Mouse (Mus musculus): ENCODE measurements around the gene Gm20532.

The Gm20532 gene

DNA sequence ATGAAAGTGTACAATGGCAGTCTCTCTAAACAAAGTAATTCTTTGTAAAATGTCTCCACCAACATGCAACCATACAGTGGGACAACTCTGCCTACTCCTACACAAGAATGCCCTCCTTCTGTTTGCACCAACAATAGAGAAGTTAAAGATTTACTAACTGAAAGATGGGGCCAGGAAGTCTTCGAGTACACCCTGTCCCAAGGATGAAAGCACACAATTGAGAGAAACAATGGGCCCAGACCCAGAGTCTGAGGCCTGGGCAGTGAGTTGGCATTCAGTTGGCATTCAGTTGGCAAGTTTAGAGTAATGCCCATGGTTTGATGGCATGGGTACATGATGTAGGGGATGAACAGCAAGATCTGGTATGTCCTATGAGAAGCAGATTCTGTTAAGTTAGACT is 68.2 kb downstream of the Gm20532 start:
- DNase-seq (ENCODE audit: low spot score), result no peak

DNA sequence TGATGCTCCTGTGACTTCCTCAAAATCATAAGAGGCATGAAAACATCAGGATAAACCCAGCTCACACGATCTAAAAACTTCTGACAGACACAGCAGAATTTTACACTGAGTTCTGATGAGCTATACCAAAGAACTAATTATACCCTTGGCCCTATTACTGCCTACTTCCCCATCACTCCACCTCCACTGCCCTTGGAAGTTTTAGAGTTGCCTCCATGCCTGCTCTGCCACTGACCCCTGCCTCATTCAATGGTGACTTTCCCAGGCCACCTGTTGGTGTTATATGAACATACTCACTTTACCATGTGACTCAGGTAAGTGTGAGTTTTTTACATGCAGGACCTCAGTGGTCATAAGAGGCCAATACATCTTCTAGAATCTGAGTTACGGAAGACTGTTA is 71.0 kb downstream of the Gm20532 start:
- no peak for DNase-seq (ENCODE audit: low spot score)

DNA sequence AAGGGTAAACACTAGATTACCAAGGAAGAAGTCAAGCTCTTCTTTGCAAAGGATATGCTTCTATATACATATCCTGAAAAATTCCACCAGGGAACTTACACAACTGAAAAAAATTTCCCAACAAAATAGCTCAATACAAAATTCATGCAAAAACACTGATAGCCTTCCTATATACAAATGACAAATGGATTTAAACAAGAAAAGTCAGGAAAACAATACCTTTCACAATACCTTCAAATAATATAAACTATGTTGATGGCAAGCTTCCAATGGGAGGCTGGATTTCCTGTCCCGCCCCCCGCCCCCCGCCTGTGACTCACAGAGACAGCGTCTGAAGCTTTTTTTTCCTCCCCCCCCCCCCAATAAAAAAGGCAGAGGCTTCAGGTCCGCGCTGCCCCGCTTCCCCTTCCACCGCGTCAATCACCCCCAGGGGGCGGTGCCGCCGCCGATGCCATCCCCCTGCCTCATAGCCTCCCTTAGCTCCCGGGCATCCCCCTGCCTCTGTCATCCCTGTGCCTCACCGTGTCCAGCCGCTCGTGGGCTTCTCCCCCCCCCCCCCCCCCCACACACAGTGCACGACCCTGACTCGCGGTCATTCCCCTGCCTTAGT is 74.8 kb downstream of the Gm20532 start:
- no peak for DNase-seq (ENCODE audit: low spot score)

- peak; percentile 22 for DNase-seq (ENCODE audit: low spot score)
Observed at GRCm38 (mm10) chr2:26661768-26662508, 75.5 kb downstream of the Gm20532 start.

- DNase-seq (ENCODE audit: low spot score), result no peak
Observed at GRCm38 (mm10) chr2:26662509-26662882, 76.1 kb downstream of the Gm20532 start.

DNA sequence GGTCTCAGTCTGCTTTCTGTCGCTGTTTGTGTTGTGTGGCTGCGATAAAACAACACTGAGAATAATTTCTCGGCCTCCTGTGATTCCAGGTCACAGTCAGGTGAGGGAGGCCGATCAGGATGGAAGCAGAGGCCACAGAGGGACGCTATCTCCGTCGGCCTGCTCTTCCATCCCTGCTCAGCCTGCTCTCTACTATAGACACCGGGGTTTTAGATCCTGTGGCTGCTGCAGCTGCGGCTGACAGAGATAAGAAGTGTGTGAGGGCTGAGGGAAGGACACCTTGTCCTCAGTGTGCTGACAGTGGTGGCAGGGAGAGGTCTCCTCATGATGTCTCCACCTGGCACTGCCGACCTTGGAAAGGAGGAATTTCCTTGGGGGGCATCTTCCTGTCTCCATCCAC is 76.7 kb downstream of the Gm20532 start:
- DNase-seq (ENCODE audit: low spot score), result no peak

- peak; percentile 75 for DNase-seq (ENCODE audit: low spot score)
Observed at GRCm38 (mm10) chr2:26663551-26663950, 77.1 kb downstream of the Gm20532 start.

DNA sequence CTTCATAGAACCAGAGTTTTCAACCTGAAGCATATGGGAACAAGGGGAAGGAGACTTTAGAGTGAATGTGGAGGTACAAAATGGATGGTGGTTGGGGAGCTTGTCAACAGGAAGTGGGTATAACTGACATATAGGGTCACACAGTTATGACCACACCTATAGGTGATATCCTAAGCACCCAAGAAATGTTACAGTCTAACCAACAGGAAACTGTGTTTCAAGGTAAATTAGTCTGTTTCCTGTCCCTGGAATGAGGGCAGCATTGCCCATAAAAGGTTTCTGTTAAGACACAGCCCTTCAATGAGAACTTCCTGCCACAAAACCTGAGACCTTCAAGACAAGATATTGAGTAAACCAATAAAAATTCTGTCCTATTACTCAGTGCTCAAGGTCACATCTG is 82.3 kb downstream of the Gm20532 start:
- DNase-seq (ENCODE audit: low spot score), result no peak

DNA sequence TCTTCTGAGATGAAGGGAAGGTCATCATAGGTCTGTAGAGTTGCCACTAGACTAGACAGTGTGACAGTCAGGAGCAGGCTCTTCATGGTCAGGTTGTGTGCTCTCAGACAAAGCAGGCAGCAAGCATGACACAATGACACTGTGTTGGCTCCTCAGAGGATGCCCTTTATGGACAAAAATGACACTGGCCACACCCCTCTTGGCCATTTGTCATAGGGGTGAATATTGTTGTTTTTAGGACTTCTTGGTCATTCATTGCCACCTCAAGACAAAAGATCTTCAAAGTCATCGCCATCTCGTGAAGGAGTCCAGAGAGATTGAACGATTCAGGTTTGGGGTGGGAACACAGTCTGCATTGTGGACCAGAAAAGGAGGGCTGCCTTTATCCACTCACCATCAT is 84.7 kb downstream of the Gm20532 start, which contains the start of gene Lcn4:
Gene Lcn4 (minus strand): TSS at position 101 of the 400 bp plus-strand sequence.
- no peak for DNase-seq (ENCODE audit: low spot score)
